Mouse (Mus musculus): ENCODE results near the gene Vangl1. TPM values are rescaled to one million over a fixed set of nuclear protein-coding genes. Genes with fewer than 3 reads are reported as not detected.

Vangl1 gene
- polyA plus RNA-seq, 1 experiment from 2014 or later: 7.8 TPM

DNA sequence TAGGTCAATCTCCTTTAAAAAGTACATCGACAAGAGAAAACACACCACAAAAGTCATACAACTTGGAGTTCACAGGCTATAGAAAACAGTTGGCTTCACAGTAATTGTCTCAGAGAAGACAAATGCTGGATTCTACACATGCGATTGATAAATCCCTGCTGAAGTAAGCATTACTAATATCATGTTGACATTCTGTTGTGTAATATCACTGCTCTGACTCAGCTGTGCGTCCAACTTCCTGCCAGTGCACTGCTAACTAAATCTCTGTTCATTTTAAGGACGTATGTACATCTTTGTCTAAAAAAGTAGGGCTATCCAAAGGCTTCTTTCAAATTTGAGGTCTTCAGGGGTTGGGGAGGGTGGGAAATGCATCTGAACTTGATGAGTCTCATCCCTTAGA lies 17.1 kb downstream of the Vangl1 start:
- 91% methylated on average over 4 of the region's 4 CpGs for WGBS
- Histone ChIP-seq H3K9me3 (ENCODE audit: control insufficient read depth, low read length) (no peaks in the 10 kb centered on the region), H3K36me3 (ENCODE audit: control insufficient read depth, insufficient read depth, low read length) (no peaks in the 10 kb centered on the region), H3K9ac (replicated peaks; ENCODE audit: low read length) (no peak overlapping the region), H3K4me1 (ENCODE audit: control insufficient read depth, insufficient read depth, low read length) (peaks cover 4% of the 10 kb centered on the region), H3K4me3 (replicated peaks; ENCODE audit: low read depth, low read length) (no peak overlapping the region), H3K4me2 (ENCODE audit: low read length) (no peak overlapping the region), H3K27ac (replicated peaks; ENCODE audit: low read depth, low read length) (no peak overlapping the region), H3K27me3 (ENCODE audit: control insufficient read depth, insufficient read depth, low read length) (0 out of 2 replicates have a peak, but pooled peaks cover 5% of the 10 kb centered on the region)
- ATAC-seq (ENCODE audit: low FRiP score, low TSS enrichment) (no peak), DNase-seq (no peak)

GRCm38 (mm10) chr3:102184721-102185120 lies 19.8 kb downstream of the Vangl1 start:
- no peaks in the 10 kb centered on the region for H3K27me3 ChIP-seq (ENCODE audit: control insufficient read depth, insufficient read depth, low read length)
- H3K9ac ChIP-seq (replicated peaks; ENCODE audit: low read length): no peak overlapping the region
- no peak overlapping the region for H3K27ac ChIP-seq (replicated peaks; ENCODE audit: low read depth, low read length)
- 84% methylated on average over 5 of the region's 5 CpGs for WGBS
- ATAC-seq (ENCODE audit: low FRiP score, low TSS enrichment) (no peak), DNase-seq (no peak)
- no peaks in the 10 kb centered on the region for H3K36me3 ChIP-seq (ENCODE audit: control insufficient read depth, insufficient read depth, low read length)
- H3K4me3 ChIP-seq (replicated peaks; ENCODE audit: low read depth, low read length): no peak overlapping the region
- H3K9me3 ChIP-seq (ENCODE audit: control insufficient read depth, low read length): no peaks in the 10 kb centered on the region
- H3K4me1 ChIP-seq (ENCODE audit: control insufficient read depth, insufficient read depth, low read length): peaks cover 4% of the 10 kb centered on the region; the same call in 1 of the 2 replicates
- H3K4me2 ChIP-seq (ENCODE audit: low read length): no peak overlapping the region

- Histone ChIP-seq H3K9ac (replicated peaks; ENCODE audit: low read length) (no peak overlapping the region), H3K36me3 (ENCODE audit: control insufficient read depth, insufficient read depth, low read length) (no peaks in the 10 kb centered on the region), H3K27ac (replicated peaks; ENCODE audit: low read depth, low read length) (no peak overlapping the region), H3K4me1 (ENCODE audit: control insufficient read depth, insufficient read depth, low read length) (no peaks in the 10 kb centered on the region), H3K4me3 (replicated peaks; ENCODE audit: low read depth, low read length) (no peak overlapping the region), H3K27me3 (ENCODE audit: control insufficient read depth, insufficient read depth, low read length) (no peaks in the 10 kb centered on the region), H3K4me2 (ENCODE audit: low read length) (no peak overlapping the region), H3K9me3 (ENCODE audit: control insufficient read depth, low read length) (no peaks in the 10 kb centered on the region)
- 86% methylated on average over 2 of the region's 2 CpGs for whole genome bisulfite sequencing
- no peak for DNase-seq
- ATAC-seq (ENCODE audit: low FRiP score, low TSS enrichment): no peak
Observed at GRCm38 (mm10) chr3:102182601-102183000, 21.9 kb downstream of the Vangl1 start.

- no peaks in the 10 kb centered on the region for H3K9me3 ChIP-seq (ENCODE audit: control insufficient read depth, low read length)
- H3K4me1 ChIP-seq (ENCODE audit: control insufficient read depth, insufficient read depth, low read length): no peaks in the 10 kb centered on the region
- H3K4me2 ChIP-seq (ENCODE audit: low read length): no peak overlapping the region
- 85% methylated on average over 4 of the region's 4 CpGs for WGBS
- H3K9ac ChIP-seq (replicated peaks; ENCODE audit: low read length): no peak overlapping the region
- no peaks in the 10 kb centered on the region for H3K36me3 ChIP-seq (ENCODE audit: control insufficient read depth, insufficient read depth, low read length)
- no peak overlapping the region for H3K27ac ChIP-seq (replicated peaks; ENCODE audit: low read depth, low read length)
- ATAC-seq (ENCODE audit: low FRiP score, low TSS enrichment) (no peak), DNase-seq (no peak)
- no peaks in the 10 kb centered on the region for H3K27me3 ChIP-seq (ENCODE audit: control insufficient read depth, insufficient read depth, low read length)
- H3K4me3 ChIP-seq (replicated peaks; ENCODE audit: low read depth, low read length): no peak overlapping the region
Observed at GRCm38 (mm10) chr3:102181191-102181590, 23.3 kb downstream of the Vangl1 start.

- 75% methylated on average over 7 of the region's 7 CpGs for WGBS
- ATAC-seq (ENCODE audit: low FRiP score, low TSS enrichment): no peak
- DNase-seq: no peak
- H3K27me3 ChIP-seq (ENCODE audit: control insufficient read depth, insufficient read depth, low read length): no peaks in the 10 kb centered on the region
- no peaks in the 10 kb centered on the region for H3K36me3 ChIP-seq (ENCODE audit: control insufficient read depth, insufficient read depth, low read length)
- no peaks in the 10 kb centered on the region for H3K4me1 ChIP-seq (ENCODE audit: control insufficient read depth, insufficient read depth, low read length)
- H3K4me3 ChIP-seq (replicated peaks; ENCODE audit: low read depth, low read length): no peak overlapping the region
- H3K9me3 ChIP-seq (ENCODE audit: control insufficient read depth, low read length): no peaks in the 10 kb centered on the region
- H3K27ac ChIP-seq (replicated peaks; ENCODE audit: low read depth, low read length): no peak overlapping the region; the same call in 1 of the 2 replicates
- no peak overlapping the region for H3K9ac ChIP-seq (replicated peaks; ENCODE audit: low read length)
- H3K4me2 ChIP-seq (ENCODE audit: low read length): no peak overlapping the region
Observed at GRCm38 (mm10) chr3:102180746-102181145, 23.7 kb downstream of the Vangl1 start.

GRCm38 (mm10) chr3:102179869-102180268 lies 24.6 kb downstream of the Vangl1 start:
- no peaks in the 10 kb centered on the region for H3K36me3 ChIP-seq (ENCODE audit: control insufficient read depth, insufficient read depth, low read length)
- no peak overlapping the region for H3K4me2 ChIP-seq (ENCODE audit: low read length)
- no peak overlapping the region for H3K27ac ChIP-seq (replicated peaks; ENCODE audit: low read depth, low read length)
- no peak overlapping the region for H3K9ac ChIP-seq (replicated peaks; ENCODE audit: low read length)
- no peak overlapping the region for H3K4me3 ChIP-seq (replicated peaks; ENCODE audit: low read depth, low read length)
- WGBS: 53% methylated on average over 4 of the region's 4 CpGs
- H3K9me3 ChIP-seq (ENCODE audit: control insufficient read depth, low read length): no peaks in the 10 kb centered on the region
- no peaks in the 10 kb centered on the region for H3K27me3 ChIP-seq (ENCODE audit: control insufficient read depth, insufficient read depth, low read length)
- ATAC-seq (ENCODE audit: low FRiP score, low TSS enrichment) (no peak), DNase-seq (no peak)
- no peaks in the 10 kb centered on the region for H3K4me1 ChIP-seq (ENCODE audit: control insufficient read depth, insufficient read depth, low read length)

- H3K4me2 ChIP-seq (ENCODE audit: low read length): no peak overlapping the region
- no peaks in the 10 kb centered on the region for H3K9me3 ChIP-seq (ENCODE audit: control insufficient read depth, low read length)
- H3K27ac ChIP-seq (replicated peaks; ENCODE audit: low read depth, low read length): no peak overlapping the region
- H3K4me1 ChIP-seq (ENCODE audit: control insufficient read depth, insufficient read depth, low read length): no peaks in the 10 kb centered on the region
- 95% methylated on average over 12 of the region's 12 CpGs for WGBS
- ATAC-seq (ENCODE audit: low FRiP score, low TSS enrichment) (no peak), DNase-seq (no peak)
- no peak overlapping the region for H3K4me3 ChIP-seq (replicated peaks; ENCODE audit: low read depth, low read length)
- no peak overlapping the region for H3K9ac ChIP-seq (replicated peaks; ENCODE audit: low read length)
- H3K36me3 ChIP-seq (ENCODE audit: control insufficient read depth, insufficient read depth, low read length): no peaks in the 10 kb centered on the region
- no peaks in the 10 kb centered on the region for H3K27me3 ChIP-seq (ENCODE audit: control insufficient read depth, insufficient read depth, low read length)
Observed at GRCm38 (mm10) chr3:102177837-102178615, 26.5 kb downstream of the Vangl1 start.

- ATAC-seq (ENCODE audit: low FRiP score, low TSS enrichment): no peak
Observed at GRCm38 (mm10) chr3:102176116-102176515, 28.4 kb downstream of the Vangl1 start.

DNA sequence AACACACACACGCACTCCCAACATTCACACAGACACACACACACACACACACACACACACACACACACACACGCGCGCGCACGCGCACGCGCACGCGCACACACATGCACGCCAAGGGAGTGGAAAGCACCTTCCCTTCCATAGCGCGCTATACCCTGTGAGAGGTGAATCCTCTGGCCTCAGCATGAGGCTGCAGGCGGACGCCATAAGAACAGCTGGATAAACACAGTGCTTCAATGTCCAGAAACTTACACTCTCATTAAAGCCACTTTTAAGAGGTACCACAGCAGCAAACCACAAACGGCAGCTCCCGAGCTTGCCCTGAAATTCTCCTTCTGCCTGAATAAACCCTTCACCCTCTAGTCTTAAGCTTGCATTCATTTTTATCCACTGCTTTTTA lies 28.8 kb downstream of the Vangl1 start:
- H3K27me3 ChIP-seq (ENCODE audit: control insufficient read depth, insufficient read depth, low read length): no peaks in the 10 kb centered on the region
- no peaks in the 10 kb centered on the region for H3K9me3 ChIP-seq (ENCODE audit: control insufficient read depth, low read length)
- 94% methylated on average over 18 of the region's 18 CpGs for WGBS
- no peaks in the 10 kb centered on the region for H3K4me1 ChIP-seq (ENCODE audit: control insufficient read depth, insufficient read depth, low read length)
- H3K4me2 ChIP-seq (ENCODE audit: low read length): no peak overlapping the region
- H3K36me3 ChIP-seq (ENCODE audit: control insufficient read depth, insufficient read depth, low read length): no peaks in the 10 kb centered on the region
- no peak overlapping the region for H3K27ac ChIP-seq (replicated peaks; ENCODE audit: low read depth, low read length)
- DNase-seq (no peak), ATAC-seq (ENCODE audit: low FRiP score, low TSS enrichment) (no peak)
- no peak overlapping the region for H3K9ac ChIP-seq (replicated peaks; ENCODE audit: low read length)
- H3K4me3 ChIP-seq (replicated peaks; ENCODE audit: low read depth, low read length): no peak overlapping the region

More at GRCm38 (mm10) chr3:102176116-102176515, 28.4 kb downstream of the Vangl1 start:
- H3K9ac ChIP-seq (replicated peaks; ENCODE audit: low read length): no peak overlapping the region
- no peak overlapping the region for H3K4me2 ChIP-seq (ENCODE audit: low read length)
- H3K9me3 ChIP-seq (ENCODE audit: control insufficient read depth, low read length): no peaks in the 10 kb centered on the region
- no peaks in the 10 kb centered on the region for H3K4me1 ChIP-seq (ENCODE audit: control insufficient read depth, insufficient read depth, low read length)
- WGBS: 90% methylated on average over 5 of the region's 5 CpGs
- H3K27ac ChIP-seq (replicated peaks; ENCODE audit: low read depth, low read length): no peak overlapping the region
- no peak for DNase-seq
- H3K36me3 ChIP-seq (ENCODE audit: control insufficient read depth, insufficient read depth, low read length): no peaks in the 10 kb centered on the region
- H3K4me3 ChIP-seq (replicated peaks; ENCODE audit: low read depth, low read length): no peak overlapping the region
- no peaks in the 10 kb centered on the region for H3K27me3 ChIP-seq (ENCODE audit: control insufficient read depth, insufficient read depth, low read length)
